Mouse (Mus musculus) ES-E14 (cell line): Measurements from ENCODE around the gene Mapk14.

Experiments
- CHD2 ChIP-seq: IDR thresholded peaks from 2 replicates; pipeline ENCODE4 v1.6.1; 2014; ENCODE audit warnings: mild to moderate bottlenecking, low read depth, low read length, inconsistent platforms
- ZC3H11A ChIP-seq: IDR thresholded peaks from 2 replicates; pipeline ENCODE4 v1.6.1; 2012; ENCODE audit warnings: low read depth, mild to moderate bottlenecking, inconsistent platforms, low read length, borderline replicate concordance
- ZNF384 ChIP-seq: IDR thresholded peaks from 2 replicates; pipeline ENCODE4 v1.6.1; 2012; ENCODE audit warnings: low read depth, low read length, inconsistent platforms

- no peak for TF ChIP-seq CHD2
- no peak for TF ChIP-seq ZNF384
- TF ChIP-seq ZC3H11A: no peak
Observed at GRCm38 (mm10) chr17:28743916-28744315, 52.8 kb downstream of the Mapk14 start.
